Mouse (Mus musculus) fat pad, adult 2 months (tissue): ENCODE data around the gene Gdpd2.

Experiments
- DNase-seq: peaks from one replicate; pipeline ENCODE4 v3.0.0-alpha.2; 2011; ENCODE audit warnings: low read depth, low spot score; ENCODE audit errors: extremely low read depth

The Gdpd2 gene

DNA sequence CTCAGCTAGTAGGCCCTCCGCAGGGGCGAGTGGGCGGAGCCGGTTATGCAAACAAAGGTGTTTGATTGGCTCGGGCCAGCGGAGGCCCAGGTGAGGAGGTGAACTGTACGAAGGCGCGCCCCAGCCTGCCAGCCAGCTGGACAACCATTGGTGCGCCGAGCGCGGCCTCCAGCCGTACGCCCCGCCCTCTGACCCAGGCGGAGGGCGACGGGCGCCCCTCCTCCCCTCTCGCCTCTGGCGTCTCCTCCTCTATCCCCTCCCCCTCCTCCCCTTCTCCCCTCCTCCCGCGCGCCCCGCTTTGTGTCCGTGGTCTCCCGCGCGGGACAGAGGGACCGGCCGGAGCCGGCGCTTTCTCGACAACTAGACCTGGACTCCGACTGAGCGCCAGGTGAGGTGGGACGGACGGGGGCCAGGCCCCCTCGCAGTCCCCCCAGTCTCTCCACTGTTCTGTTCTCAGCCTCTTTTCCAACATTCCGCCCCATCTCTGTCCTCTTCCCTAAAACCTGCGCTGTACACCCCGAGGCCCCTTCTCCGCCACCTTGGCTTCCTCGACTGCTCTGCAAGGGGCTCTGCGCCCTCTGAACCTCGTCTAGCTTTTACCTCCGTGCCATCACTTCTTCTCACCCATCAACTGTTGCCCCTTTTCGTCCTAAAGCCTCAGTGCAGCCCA is 47.4 kb downstream of the Gdpd2 start:
- DNase-seq, result no peak

GRCm38 (mm10) chrX:100777655-100778234 is 48.1 kb downstream of the Gdpd2 start:
- no peak for DNase-seq

DNA sequence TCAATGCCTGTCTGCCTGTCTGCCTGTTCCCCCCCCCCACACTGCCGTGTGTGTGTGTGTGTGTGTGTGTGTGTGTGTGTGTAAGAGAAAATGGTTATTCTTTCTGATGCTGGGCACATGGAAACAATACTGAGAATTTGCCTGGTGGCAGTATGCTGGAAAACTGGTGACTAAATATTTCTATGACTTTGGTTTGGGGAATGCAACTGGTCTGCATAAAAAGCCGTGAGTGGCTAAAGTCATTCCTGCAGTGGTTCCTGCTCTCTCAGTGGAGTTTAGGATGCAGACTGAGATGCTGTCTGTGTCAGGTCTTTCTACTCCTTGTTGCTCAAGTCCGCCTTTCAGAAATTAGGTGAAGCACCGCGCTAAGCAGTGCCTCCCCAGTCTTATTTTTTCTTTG is 48.7 kb downstream of the Gdpd2 start:
- no peak for DNase-seq
